Comparison of ENCODE assay signal across 16 mouse cellular contexts in the genomic region with DNA sequence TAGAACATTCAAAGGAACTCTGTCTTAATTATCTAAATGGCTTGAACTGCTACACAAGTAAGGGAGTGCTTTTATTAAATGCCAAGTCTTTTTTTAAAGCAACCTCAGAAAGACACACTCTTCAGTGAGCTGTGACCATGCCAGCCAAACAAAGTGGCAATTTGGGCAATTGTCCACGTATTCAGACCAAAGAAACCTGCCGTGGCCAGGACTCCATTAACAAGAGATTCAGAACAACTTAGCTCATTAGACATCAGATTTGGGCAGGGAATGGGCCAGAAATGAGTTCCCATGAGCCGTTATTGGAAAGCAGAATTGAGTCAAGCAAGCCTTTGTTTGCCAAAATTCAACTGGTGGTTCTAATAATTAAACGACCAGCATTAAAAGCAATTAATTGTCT.
DNase-seq lines count a peak whose midpoint lies in the region; ATAC-seq and TF ChIP-seq lines count a peak whose summit lies in the region.
"Had no signal": no experiment of that assay in that cellular context is flagged by ENCODE, and none has a peak within 500 bp of the region (broad histone marks: within the 10 kb centered on the region; RNA-seq: fewer than 3 reads in every experiment).

No protein-coding gene starts in this region.

- no peaks in the 10 kb centered on the region for H3K27me3 ChIP-seq in CH12.LX (replicated peaks)
- no peaks in the 10 kb centered on the region for H3K27me3 ChIP-seq in forebrain, embryonic 16.5 days (replicated peaks; ENCODE audit: control insufficient read depth, insufficient read depth, low read length)
- H3K27me3 ChIP-seq: embryonic facial prominence, embryonic 12.5 days had no signal

- no peak overlapping the region for H3K4me3 ChIP-seq in CH12.LX (replicated peaks in 1 of 3; ENCODE audit: low read depth in 2 of 3, low read length in 2 of 3, poor library complexity in 1 of 3)
- H3K4me3 ChIP-seq in forebrain, embryonic 16.5 days (replicated peaks; ENCODE audit: low read length): no peak overlapping the region
- H3K4me3 ChIP-seq: embryonic facial prominence, embryonic 12.5 days had no signal

- no peak for TF ChIP-seq CTCF in CH12.LX (conservative IDR thresholded peaks at IDR 0.05 in 1 of 2, IDR thresholded peaks at IDR 0.05 in 1 of 2; ENCODE audit: low read depth in 2 of 2, low read length in 2 of 2)

- DNase-seq in heart, adult 11 months: peak; percentile 64
- no peak for DNase-seq in heart, postnatal 14 days
- no peak for DNase-seq in CH12.LX (ENCODE audit: extremely low read depth)
- DNase-seq in layer of hippocampus, postnatal 36 days: peak; percentile 18 to 40
- DNase-seq in adrenal gland, postnatal 14 days: no peak
- DNase-seq in urinary bladder, adult 18-20 months (ENCODE audit: low spot score in 2 of 2): no peak
- DNase-seq in heart, postnatal 36 days: no peak
- DNase-seq: adrenal gland, adult 8-10 months; cerebellum, postnatal 36 days; kidney, adult 2 months; liver; lung, embryonic 14.5 days; thymus, postnatal 25 days had no signal

- peak overlapping the region; percentile 29; the same call in 1 of the 2 replicates for H3K4me2 ChIP-seq in CH12.LX (ENCODE audit: insufficient read depth, low read depth, poor library complexity, severe bottlenecking)
- no peak overlapping the region for H3K4me2 ChIP-seq in forebrain, embryonic 16.5 days (ENCODE audit: low read length)
- H3K4me2 ChIP-seq: embryonic facial prominence, embryonic 12.5 days; lung, embryonic 14.5 days had no signal

- H3K36me3 ChIP-seq in CH12.LX (replicated peaks in 1 of 2; ENCODE audit: control insufficient read depth in 1 of 2, insufficient read depth in 1 of 2, low read length in 1 of 2): no peaks in the 10 kb centered on the region
- H3K36me3 ChIP-seq in forebrain, embryonic 16.5 days (ENCODE audit: control insufficient read depth, insufficient read depth): no peaks in the 10 kb centered on the region
- H3K36me3 ChIP-seq: embryonic facial prominence, embryonic 12.5 days had no signal

- H3K27ac ChIP-seq in CH12.LX (ENCODE audit: insufficient read depth, low read depth): no peak overlapping the region
- H3K27ac ChIP-seq in forebrain, embryonic 16.5 days (ENCODE audit: low read length): no peak overlapping the region
- H3K27ac ChIP-seq: embryonic facial prominence, embryonic 12.5 days had no signal

- TF ChIP-seq RAD21 in CH12.LX (IDR thresholded peaks at IDR 0.05; ENCODE audit: low read depth, low read length): no peak

- no peak for TF ChIP-seq POLR2A in CH12.LX (IDR thresholded peaks at IDR 0.05; ENCODE audit: low read depth, low read length)

- 10% methylated on average over 4 of the region's 4 CpGs for WGBS in forebrain, embryonic 16.5 days

- no peak for TF ChIP-seq EP300 in CH12.LX (IDR thresholded peaks at IDR 0.05; ENCODE audit: low read length)

- no peak overlapping the region for H3K9ac ChIP-seq in CH12.LX (ENCODE audit: insufficient read depth, low read depth)
- no peak overlapping the region for H3K9ac ChIP-seq in forebrain, embryonic 16.5 days (replicated peaks; ENCODE audit: low read depth, low read length)
- H3K9ac ChIP-seq: embryonic facial prominence, embryonic 12.5 days; lung, embryonic 14.5 days had no signal

- no peaks in the 10 kb centered on the region for H3K4me1 ChIP-seq in CH12.LX (ENCODE audit: control insufficient read depth in 1 of 2, insufficient read depth in 2 of 2)
- H3K4me1 ChIP-seq in forebrain, embryonic 16.5 days (replicated peaks; ENCODE audit: control insufficient read depth, insufficient read depth, low read length): no peaks in the 10 kb centered on the region
- H3K4me1 ChIP-seq: embryonic facial prominence, embryonic 12.5 days had no signal

- ATAC-seq in forebrain, embryonic 16.5 days: peak; percentile 84
- ATAC-seq: hindbrain, embryonic 16.5 days had no signal

- in situ Hi-C loops in CH12.LX (cut with MboI; ENCODE audit: low pct_ligation_motif_present, low pct_unique_long_range_greater_than_20kb, low sequenced_read_pairs): no loop called here

- no peaks in the 10 kb centered on the region for H3K9me3 ChIP-seq in CH12.LX (replicated peaks; ENCODE audit: low read length)
- H3K9me3 ChIP-seq in forebrain, embryonic 16.5 days (ENCODE audit: control insufficient read depth, low read length): no peaks in the 10 kb centered on the region; the same call in 1 of the 2 replicates
- H3K9me3 ChIP-seq: embryonic facial prominence, embryonic 12.5 days had no signal

- no peaks in the 10 kb centered on the region for H3K79me2 ChIP-seq in CH12.LX (replicated peaks; ENCODE audit: control insufficient read depth, extremely low read depth, insufficient read depth, poor library complexity, severe bottlenecking)

- intact Hi-C loops in heart, postnatal 14 days (cut with DNase I): no loop called here
- intact Hi-C loops in heart, postnatal 36 days (cut with DNase I): no loop called here

- dilution Hi-C loops in CH12.LX (cut with MboI; ENCODE audit: extremely low pct_ligation_motif_present, extremely low pct_unique_long_range_greater_than_20kb, low sequenced_read_pairs): no loop called here

TF ChIP-seq in CH12.LX, 34 proteins besides CTCF, POLR2A, EP300 and RAD21:
- no peak for TF ChIP-seq PAX5 (IDR thresholded peaks at IDR 0.05; ENCODE audit: low read length)
- TF ChIP-seq CHD1 (IDR thresholded peaks at IDR 0.05; ENCODE audit: low read depth, low read length): no peak
- TF ChIP-seq NELFE (IDR thresholded peaks at IDR 0.05; ENCODE audit: low read depth, low read length): no peak
- no peak for TF ChIP-seq ZC3H11A (IDR thresholded peaks at IDR 0.05; ENCODE audit: low read depth, low read length)
- TF ChIP-seq UBTF (IDR thresholded peaks at IDR 0.05; ENCODE audit: low read depth, low read length): no peak
- TF ChIP-seq TBP (conservative IDR thresholded peaks at IDR 0.05; ENCODE audit: low read depth, low read length): no peak
- TF ChIP-seq E2F4 (IDR thresholded peaks at IDR 0.05; ENCODE audit: insufficient replicate concordance, low read depth, low read length): no peak
- TF ChIP-seq ZNF384 (IDR thresholded peaks at IDR 0.05; ENCODE audit: low read depth, low read length): no peak
- TF ChIP-seq ZKSCAN1 (IDR thresholded peaks at IDR 0.05; ENCODE audit: borderline replicate concordance, low read depth, low read length): no peak
- TF ChIP-seq TCF12 (IDR thresholded peaks at IDR 0.05; ENCODE audit: low read depth, low read length): no peak
- TF ChIP-seq ELF1 (IDR thresholded peaks at IDR 0.05; ENCODE audit: low read depth, low read length): no peak
- TF ChIP-seq JUND (conservative IDR thresholded peaks at IDR 0.05; ENCODE audit: low read depth, low read length): no peak
- TF ChIP-seq NRF1 (IDR thresholded peaks at IDR 0.05; ENCODE audit: low read depth, low read length): no peak
- no peak for TF ChIP-seq MEF2A (IDR thresholded peaks at IDR 0.05; ENCODE audit: borderline replicate concordance, low read depth, low read length)
- no peak for TF ChIP-seq MAZ (IDR thresholded peaks at IDR 0.05; ENCODE audit: low read depth, low read length)
- no peak for TF ChIP-seq RCOR1 (conservative IDR thresholded peaks at IDR 0.05; ENCODE audit: low read depth, low read length)
- TF ChIP-seq USF2 (conservative IDR thresholded peaks at IDR 0.05; ENCODE audit: low read depth, low read length): no peak
TF ChIP-seq in CH12.LX: peak in this region for 0.

Comparison
In these comparisons a context has a peak if more than half of its experiments do, and no peak if none do; other contexts are left out.
1. DNase-seq: peak in heart, adult 11 months (single experiment) and layer of hippocampus, postnatal 36 days (2 of 2); none in heart, postnatal 14 days (0 of 2), CH12.LX (single experiment), adrenal gland, postnatal 14 days (single experiment), urinary bladder, adult 18-20 months (0 of 2) and heart, postnatal 36 days (0 of 2).